14 mouse cellular contexts compared by ENCODE assay signal in the genomic region with DNA sequence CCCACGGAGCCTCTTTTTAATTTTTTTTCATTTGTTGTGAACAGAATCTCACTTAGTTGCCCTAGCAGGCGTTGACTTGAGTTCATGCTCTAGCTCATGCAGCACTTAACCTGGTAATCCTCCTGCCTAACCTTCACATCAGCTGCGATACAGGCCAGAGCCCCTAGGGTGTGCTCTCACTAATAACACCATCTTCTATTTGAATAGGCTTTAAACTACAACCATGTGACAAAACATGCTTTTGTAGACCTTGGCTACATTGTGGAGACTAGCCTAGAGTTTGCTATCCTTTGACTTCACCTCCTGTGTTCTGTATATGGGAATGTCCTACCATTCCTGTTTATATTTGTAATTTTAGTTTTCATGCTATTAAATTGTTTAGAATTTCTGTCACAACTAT. TPM values are rescaled to one million over a fixed set of nuclear protein-coding genes. Genes with fewer than 3 reads are reported as not detected.
A peak's percentile ranks its signal among the peaks of the same experiment; 100 is the strongest.
DNase-seq lines count a peak whose midpoint lies in the region; ATAC-seq and TF ChIP-seq lines count a peak whose summit lies in the region.
"Had no signal": no experiment of that assay in that cellular context is flagged by ENCODE, and none has a peak within 500 bp of the region (broad histone marks: within the 10 kb centered on the region; RNA-seq: fewer than 3 reads in every experiment).

No protein-coding gene starts in this region.

- TF ChIP-seq CTCF in kidney, postnatal 0 days (IDR thresholded peaks at IDR 0.05; ENCODE audit: low read depth): peak; percentile 52; the same call in 1 of the 2 replicates
- peak in 2 of 3 experiments; percentile 26 to 53; a peak in 4 of 6 replicates for TF ChIP-seq CTCF in MEL (IDR thresholded peaks at IDR 0.05 in 2 of 3, conservative IDR thresholded peaks at IDR 0.05 in 1 of 3; ENCODE audit: control insufficient read depth in 1 of 3, insufficient read depth in 1 of 3, low read depth in 2 of 3, low read length in 3 of 3, poor library complexity in 1 of 3, severe bottlenecking in 1 of 3)

- TF ChIP-seq EP300 in MEL (IDR thresholded peaks at IDR 0.05; ENCODE audit: low read depth in 1 of 2, low read length in 2 of 2): no peak

- ATAC-seq in kidney, postnatal 0 days (replicated peaks; ENCODE audit: low FRiP score, low read depth): no peak
- ATAC-seq in kidney, embryonic 16.5 days (ENCODE audit: low FRiP score, low TSS enrichment): no peak; the same call in 1 of the 2 replicates

- H3K36me3 ChIP-seq in kidney, postnatal 0 days (ENCODE audit: insufficient read depth, low read length): peaks cover 8% of the 10 kb centered on the region; the same call in 1 of the 2 replicates
- H3K36me3 ChIP-seq in kidney, embryonic 16.5 days (ENCODE audit: insufficient read depth, low read length): peaks cover 15% of the 10 kb centered on the region; the same call in 1 of the 2 replicates
- H3K36me3 ChIP-seq in MEL (ENCODE audit: control insufficient read depth in 1 of 2, insufficient read depth in 2 of 2, low read length in 2 of 2): peaks cover 0 to 49% of the 10 kb centered on the region in 2 experiments; a peak in 2 of 4 replicates

- no peaks in the 10 kb centered on the region for H3K9me3 ChIP-seq in kidney, postnatal 0 days (replicated peaks; ENCODE audit: low read length)
- H3K9me3 ChIP-seq in kidney, embryonic 16.5 days (ENCODE audit: low read length): no peaks in the 10 kb centered on the region
- no peaks in the 10 kb centered on the region for H3K9me3 ChIP-seq in MEL (replicated peaks; ENCODE audit: insufficient read depth, low read length)
- H3K9me3 ChIP-seq: hindbrain, embryonic 13.5 days; lung, embryonic 15.5 days; neural tube, embryonic 12.5 days had no signal

- 79% methylated on average over 3 of the region's 3 CpGs for WGBS in kidney, postnatal 0 days
- WGBS in kidney, embryonic 16.5 days: 83% methylated on average over 3 of the region's 3 CpGs

- H3K79me2 ChIP-seq in MEL (ENCODE audit: control insufficient read depth, insufficient read depth, low read length, poor library complexity): no peaks in the 10 kb centered on the region

- no peak overlapping the region for H3K27ac ChIP-seq in kidney, postnatal 0 days
- H3K27ac ChIP-seq in kidney, embryonic 16.5 days (ENCODE audit: low read length): no peak overlapping the region
- no peak overlapping the region for H3K27ac ChIP-seq in MEL (ENCODE audit: control insufficient read depth, low read depth, low read length)
- H3K27ac ChIP-seq: hindbrain, embryonic 13.5 days; lung, embryonic 15.5 days; neural tube, embryonic 12.5 days had no signal

- DNase-seq in kidney, postnatal 0 days (ENCODE audit: low spot score): peak; percentile 19
- DNase-seq in A20 (ENCODE audit: low read depth, low spot score) (peak; percentile 30), MEL (ENCODE audit: low read depth, low spot score) (peak; percentile 63), MN1 (ENCODE audit: low spot score) (no peak)
- DNase-seq in induced T-regulatory cell, adult 2 months (ENCODE audit: low read depth): peak; percentile 20
- no peak for DNase-seq in frontal cortex, adult 2 months (ENCODE audit: extremely low spot score in 1 of 2, low spot score in 1 of 2)
- no peak for DNase-seq in right cerebral cortex, postnatal 14 days
- DNase-seq: cerebellum, adult 18-20 months; gastrocnemius, postnatal 36 days had no signal

- no peaks in the 10 kb centered on the region for H3K27me3 ChIP-seq in kidney, postnatal 0 days (ENCODE audit: insufficient read depth, low read length)
- H3K27me3 ChIP-seq in kidney, embryonic 16.5 days (ENCODE audit: insufficient read depth, low read length): no peaks in the 10 kb centered on the region
- no peaks in the 10 kb centered on the region for H3K27me3 ChIP-seq in MEL (ENCODE audit: control insufficient read depth in 1 of 2, insufficient read depth in 2 of 2, low read length in 2 of 2)
- H3K27me3 ChIP-seq: hindbrain, embryonic 13.5 days; lung, embryonic 15.5 days; neural tube, embryonic 12.5 days had no signal

- H3K4me2 ChIP-seq in kidney, postnatal 0 days (ENCODE audit: low read length): no peak overlapping the region
- no peak overlapping the region for H3K4me2 ChIP-seq in kidney, embryonic 16.5 days (replicated peaks; ENCODE audit: low read depth, low read length)
- H3K4me2 ChIP-seq: hindbrain, embryonic 13.5 days; lung, embryonic 15.5 days; neural tube, embryonic 12.5 days had no signal

- no peak overlapping the region for H3K4me3 ChIP-seq in kidney, postnatal 0 days (replicated peaks; ENCODE audit: low read depth, low read length)
- no peak overlapping the region for H3K4me3 ChIP-seq in kidney, embryonic 16.5 days (ENCODE audit: low read length)
- H3K4me3 ChIP-seq in MEL (ENCODE audit: control insufficient read depth in 1 of 2, insufficient read depth in 1 of 2, low read depth in 2 of 2, low read length in 2 of 2): no peak overlapping the region
- H3K4me3 ChIP-seq: erythroblast, embryonic 14.5 days; hindbrain, embryonic 13.5 days; lung, embryonic 15.5 days; neural tube, embryonic 12.5 days had no signal

- H3K9ac ChIP-seq in kidney, postnatal 0 days (ENCODE audit: low read depth, low read length): no peak overlapping the region
- no peak overlapping the region for H3K9ac ChIP-seq in kidney, embryonic 16.5 days (replicated peaks; ENCODE audit: low read length)
- no peak overlapping the region for H3K9ac ChIP-seq in MEL (ENCODE audit: control insufficient read depth, low read depth, low read length, poor library complexity, severe bottlenecking)
- H3K9ac ChIP-seq: hindbrain, embryonic 13.5 days; lung, embryonic 15.5 days; neural tube, embryonic 12.5 days had no signal

- TF ChIP-seq POLR2A in MEL (IDR thresholded peaks at IDR 0.05; ENCODE audit: control insufficient read depth in 1 of 2, insufficient read depth in 1 of 2, low read depth in 1 of 2, low read length in 2 of 2, poor library complexity in 1 of 2): no peak

- peak; percentile 6; the same call in 1 of the 2 replicates for TF ChIP-seq RAD21 in MEL (IDR thresholded peaks at IDR 0.05; ENCODE audit: low read depth, low read length)

- H3K4me1 ChIP-seq in kidney, postnatal 0 days (replicated peaks; ENCODE audit: insufficient read depth, low read length): no peaks in the 10 kb centered on the region
- H3K4me1 ChIP-seq in kidney, embryonic 16.5 days (ENCODE audit: insufficient read depth, low read length): no peaks in the 10 kb centered on the region
- no peaks in the 10 kb centered on the region for H3K4me1 ChIP-seq in MEL (ENCODE audit: control insufficient read depth in 1 of 2, insufficient read depth in 2 of 2, low read length in 2 of 2)
- H3K4me1 ChIP-seq: hindbrain, embryonic 13.5 days; lung, embryonic 15.5 days; neural tube, embryonic 12.5 days had no signal

TF ChIP-seq in MEL, 35 proteins besides CTCF, POLR2A, EP300 and RAD21:
- peak; percentile 17; the same call in 1 of the 2 replicates for TF ChIP-seq MAX (IDR thresholded peaks at IDR 0.05; ENCODE audit: low read length)
- no peak for TF ChIP-seq ELF1 (IDR thresholded peaks at IDR 0.05; ENCODE audit: low read depth, low read length)
- no peak for TF ChIP-seq NRF1 (IDR thresholded peaks at IDR 0.05; ENCODE audit: insufficient read depth, low read depth, low read length, poor library complexity, severe bottlenecking)
- no peak for TF ChIP-seq MEF2A (IDR thresholded peaks at IDR 0.05; ENCODE audit: extremely low read depth, insufficient replicate concordance, low read depth, low read length, poor library complexity, severe bottlenecking)
- peak; percentile 32; the same call in 1 of the 2 replicates for TF ChIP-seq USF1 (IDR thresholded peaks at IDR 0.05; ENCODE audit: low read depth, low read length)
- TF ChIP-seq SMC3 (IDR thresholded peaks at IDR 0.05; ENCODE audit: low read depth, low read length): 0 out of 2 replicates have a peak, but pooled peaks have one; percentile 34
- no peak for TF ChIP-seq CHD1 (IDR thresholded peaks at IDR 0.05; ENCODE audit: low read depth, low read length)

RNA-seq across cellular contexts. Expression of gene Tnfrsf11a, which starts 45.2 kb away (rescaled TPM):
- polyA plus RNA-seq in kidney, postnatal 0 days (2015; fragmentation: Nextera tagmentation; extraction: Ambion mirVana): 2.4 and 2.7 TPM in 2 replicates
- polyA plus RNA-seq in kidney, embryonic 16.5 days (2015; fragmentation: Nextera tagmentation; extraction: Ambion mirVana): 1.3 and 1.4 TPM in 2 replicates
- total RNA-seq in MEL (2012; rRNA removed): not detected in 2 replicates
- polyA plus RNA-seq in MEL (2012; ENCODE audit: insufficient read depth in 1 of 2, insufficient read length in 2 of 2, low read depth in 1 of 2, low replicate concordance in 2 of 2, missing spikeins in 1 of 2): not detected
- 2.6 TPM in 2 replicates for polyA plus RNA-seq in frontal cortex, adult 2 months (2012; rRNA removed)
- polyA plus RNA-seq: erythroblast, embryonic 14.5 days had no signal

Comparison
In these comparisons a context has a peak if more than half of its experiments do, and no peak if none do; other contexts are left out.
1. DNase-seq: peak in kidney, postnatal 0 days (single experiment), A20 (single experiment), MEL (single experiment) and induced T-regulatory cell, adult 2 months (single experiment); none in frontal cortex, adult 2 months (0 of 2), right cerebral cortex, postnatal 14 days (single experiment) and MN1 (single experiment).